Mouse (Mus musculus) common myeloid progenitor, adult 5-6 weeks (primary cell): Measurements from ENCODE around the gene Prss29. TPM values are rescaled to one million over a fixed set of nuclear protein-coding genes. Genes with fewer than 3 reads are reported as not detected.

ENCODE experiments used
- ATAC-seq: replicated peaks from 2 replicates; pipeline ENCODE4 v1.8.0; 2016; ENCODE audit warnings: low read depth, mild to moderate bottlenecking, moderate TSS enrichment, inconsistent platforms; ENCODE audit not compliant: poor library complexity, severe bottlenecking
- total RNA-seq: library from RNA; stranded (forward); fragments of 200-1000, 187-1606 nt; gene quantifications from 2 replicates; pipeline ENCODE4 v1.2.3, GENCODE M21; 2017

Prss29 gene
- total RNA-seq, 1 experiment from 2014 or later: not detected

- ATAC-seq: no peak
These were observed 21.5 kb downstream of the Prss29 start for GRCm38 (mm10) chr17:25340003-25340402.

GRCm38 (mm10) chr17:25341490-25341889, 23.0 kb downstream of the Prss29 start:
- no peak for ATAC-seq

- ATAC-seq: no peak
These were observed 27.0 kb downstream of the Prss29 start, which contains the start of gene Tpsab1 for GRCm38 (mm10) chr17:25345462-25345861. Gene Tpsab1, minus strand, starts transcription at chr17:25345562.

GRCm38 (mm10) chr17:25361291-25361690, 42.8 kb downstream of the Prss29 start:
- ATAC-seq: no peak

GRCm38 (mm10) chr17:25363726-25364125, 45.3 kb downstream of the Prss29 start:
- ATAC-seq: peak; percentile 82

- ATAC-seq: no peak
These were observed 47.6 kb downstream of the Prss29 start, which contains the start of gene Tpsb2 for GRCm38 (mm10) chr17:25366005-25366404. Gene Tpsb2, plus strand, starts transcription at chr17:25366305.

GRCm38 (mm10) chr17:25368973-25369372, 50.5 kb downstream of the Prss29 start, which contains the start of gene Tpsg1:
Gene Tpsg1, plus strand, starts transcription at chr17:25369273.
- ATAC-seq: no peak

Other genes with a start within 250 kb of the Prss29 start
- not detected in 2 replicates for gene Tmem204, start 235.1 kb upstream of the Prss29 start, total RNA-seq
- gene Telo2, start 202.7 kb upstream of the Prss29 start, total RNA-seq: 23.7 and 44.4 TPM in 2 replicates
- not detected in 2 replicates for gene Ptx4, start 197.9 kb upstream of the Prss29 start, total RNA-seq
- gene Clcn7, start 185.3 kb upstream of the Prss29 start, total RNA-seq: 4.1 and 7.3 TPM in 2 replicates
- gene Ccdc154, start 156.2 kb upstream of the Prss29 start, total RNA-seq: 0.09 TPM in 1 of 2 replicates, not detected in the other
- gene Gm38655, start 143.2 kb upstream of the Prss29 start, total RNA-seq: not detected in 2 replicates
- 10.9 and 11.6 TPM in 2 replicates for gene BC003965, start 134.1 kb upstream of the Prss29 start, total RNA-seq
- gene Unkl, start 130.3 kb upstream of the Prss29 start, total RNA-seq: 6.9 and 15.5 TPM in 2 replicates
- 13.6 and 14.3 TPM in 2 replicates for gene Gnptg, start 78.5 kb upstream of the Prss29 start, total RNA-seq
- gene Tsr3, start 78.5 kb upstream of the Prss29 start, total RNA-seq: 30.2 and 34.1 TPM in 2 replicates
- gene Baiap3, start 62.3 kb upstream of the Prss29 start, total RNA-seq: 0.59 and 2.6 TPM in 2 replicates
- gene Ube2i, start 44.0 kb upstream of the Prss29 start, total RNA-seq: 313 and 322 TPM in 2 replicates
- 1.2 and 1.5 TPM in 2 replicates for gene Prss34, start 20.3 kb upstream of the Prss29 start, total RNA-seq
- gene Prss28, start 10.0 kb upstream of the Prss29 start, total RNA-seq: not detected in 2 replicates
- not detected in 2 replicates for gene Tpsab1, start 26.9 kb downstream of the Prss29 start, total RNA-seq
- not detected in 2 replicates for gene Tpsb2, start 47.7 kb downstream of the Prss29 start, total RNA-seq
- gene Tpsg1, start 50.6 kb downstream of the Prss29 start, total RNA-seq: not detected in 2 replicates
- gene Cacna1h, start 115.1 kb downstream of the Prss29 start, total RNA-seq: 0.05 TPM in 1 of 2 replicates, not detected in the other
- not detected in 2 replicates for gene Tekt4, start 136.0 kb downstream of the Prss29 start, total RNA-seq
- gene Sstr5, start 178.6 kb downstream of the Prss29 start, total RNA-seq: not detected in 2 replicates